Comparison of ENCODE assay signal across 22 mouse cellular contexts in genomic region chr3:52469397-52469796, GRCm38 (mm10).
"Had no signal": no experiment of that assay in that cellular context is flagged by ENCODE, and none has a peak within 500 bp of the region (broad histone marks: within the 10 kb centered on the region; RNA-seq: fewer than 3 reads in every experiment).

No protein-coding gene starts in this region.

- H3K27ac ChIP-seq: heart, adult 2 months; hindbrain, embryonic 10.5 days; hindbrain, embryonic 12.5 days; hindbrain, embryonic 14.5 days; intestine, embryonic 15.5 days; layer of hippocampus, adult 2 months; left cerebral cortex, adult 2 months; limb, embryonic 10.5 days; limb, embryonic 12.5 days; liver, embryonic 13.5 days had no signal

- H3K27me3 ChIP-seq: hindbrain, embryonic 12.5 days; intestine, embryonic 15.5 days; limb, embryonic 12.5 days; liver, embryonic 13.5 days had no signal

- H3K9me3 ChIP-seq: intestine, embryonic 15.5 days; limb, embryonic 10.5 days; liver, embryonic 13.5 days had no signal

- H3K4me3 ChIP-seq: heart, adult 2 months; hindbrain, embryonic 10.5 days; hindbrain, embryonic 12.5 days; intestine, embryonic 15.5 days; layer of hippocampus, adult 2 months; left cerebral cortex, adult 2 months; limb, embryonic 10.5 days; limb, embryonic 12.5 days; liver, embryonic 13.5 days had no signal

- DNase-seq: gastrocnemius, postnatal 14 days; gastrocnemius, postnatal 36 days; heart, adult 2 months; heart, postnatal 10 days; heart, postnatal 4 days; kidney, adult 18-20 months; kidney, adult 8-10 months; kidney, postnatal 10 days; kidney, postnatal 25 days; kidney, postnatal 4 days; liver; liver, embryonic 13.5 days had no signal

- H3K4me1 ChIP-seq: intestine, embryonic 15.5 days; liver, embryonic 13.5 days had no signal

- ATAC-seq: hindbrain, embryonic 16.5 days; intestine, embryonic 15.5 days had no signal

- H3K36me3 ChIP-seq: hindbrain, embryonic 12.5 days; intestine, embryonic 15.5 days; limb, embryonic 10.5 days; limb, embryonic 12.5 days; liver, embryonic 13.5 days had no signal

- H3K4me2 ChIP-seq: heart, embryonic 11.5 days; hindbrain, embryonic 12.5 days; hindbrain, embryonic 14.5 days; intestine, embryonic 15.5 days; limb, embryonic 12.5 days; liver, embryonic 13.5 days had no signal

- H3K9ac ChIP-seq: hindbrain, embryonic 12.5 days; hindbrain, embryonic 14.5 days; intestine, embryonic 15.5 days; limb, embryonic 12.5 days; liver, embryonic 13.5 days had no signal
